Mouse (Mus musculus) heart, postnatal 10 days (tissue): ENCODE measurements around the gene Gxylt1. TPM values are rescaled to one million over a fixed set of nuclear protein-coding genes. Genes with fewer than 3 reads are reported as not detected.

ENCODE experiments used
- total RNA-seq, 2 experiments: library from RNA; stranded (reverse); gene quantifications; 2 replicates each; pipeline ENCODE4 v1.2.3; 2021

Gene Gxylt1
- total RNA-seq, 2 experiments from 2014 or later = 13.7 to 15.0 TPM

Other genes with a start within 250 kb of the Gxylt1 start
- 10 to 100 TPM; 29.8 to 32.0 TPM for gene Yaf2, start 61.8 kb upstream of the Gxylt1 start, total RNA-seq
- gene Zcrb1, start 123.2 kb upstream of the Gxylt1 start, total RNA-seq = 10 to 100 TPM; 69.9 to 75.5 TPM
- gene Pphln1, start 123.2 kb upstream of the Gxylt1 start, total RNA-seq = 10 to 100 TPM; 27.6 to 29.5 TPM